Mouse (Mus musculus) forebrain, postnatal 0 days (tissue): ENCODE measurements around the gene Rftn2. TPM values are rescaled to one million over a fixed set of nuclear protein-coding genes. Genes with fewer than 3 reads are reported as not detected.

Source experiments
- ATAC-seq: fragments of 200-750 bp; cut with Nextera tagmentation; 2 replicates; pipeline ENCODE4 v1.8.0; 2017; ENCODE audit warnings: mild to moderate bottlenecking, moderate library complexity
- DNase-seq: peaks from one replicate; pipeline ENCODE4 v3.0.0-alpha.2; 2015
- H3K27ac ChIP-seq: fragments of 300-500 bp; sonication (generic); 2 replicates; pipeline ENCODE4 v1.5.1; 2014; ENCODE audit warnings: low read depth, mild to moderate bottlenecking, antibody characterized with exemption, low read length, moderate library complexity, mixed read lengths
- H3K27me3 ChIP-seq: fragments of 300-500 bp; sonication (generic); 2 replicates; pipeline ENCODE4 v1.6.1; 2014; ENCODE audit warnings: mild to moderate bottlenecking, low read length, mixed read lengths; ENCODE audit not compliant: insufficient read depth
- H3K36me3 ChIP-seq: fragments of 300-500 bp; sonication (generic); 2 replicates; pipeline ENCODE4 v1.6.1; 2014; ENCODE audit warnings: mild to moderate bottlenecking, moderate library complexity; ENCODE audit not compliant: insufficient read depth
- H3K4me1 ChIP-seq: fragments of 300-500 bp; sonication (generic); 2 replicates; pipeline ENCODE4 v1.6.1; 2014; ENCODE audit warnings: antibody characterized with exemption; ENCODE audit not compliant: insufficient read depth
- H3K4me2 ChIP-seq: fragments of 300-500 bp; sonication (generic); 2 replicates; pipeline ENCODE4 v1.6.1; 2014; ENCODE audit warnings: low read depth, mild to moderate bottlenecking, moderate library complexity
- H3K4me3 ChIP-seq: fragments of 300-500 bp; sonication (generic); 2 replicates; pipeline ENCODE4 v1.5.1; 2014; ENCODE audit warnings: low read depth, low read length, mixed read lengths
- H3K9ac ChIP-seq: fragments of 300-500 bp; sonication (generic); 2 replicates; pipeline ENCODE4 v1.6.1; 2014; ENCODE audit warnings: mild to moderate bottlenecking
- H3K9me3 ChIP-seq: fragments of 300-500 bp; sonication (generic); 2 replicates; pipeline ENCODE4 v1.6.1; 2016; ENCODE audit warnings: low read length
- CTCF ChIP-seq: sonication (generic); IDR thresholded peaks from 2 replicates; pipeline ENCODE4 v1.5.1; 2016; ENCODE audit warnings: antibody characterized with exemption, control low read depth, low read depth
- WGBS: fragments of 180-500 bp; shearing (Covaris S2); extraction: QIAGEN DNeasy Blood & Tissue Kit; methylation state at CpG from one replicate; pipeline ENCODE4 v1.1.7; 2014; 5-methylcytosine and 5-hydroxymethylcytosine counted together
- polyA plus RNA-seq: library from polyadenylated mRNA; unstranded; fragments of >200 nt; fragmentation: Nextera tagmentation; extraction: Ambion mirVana; gene quantifications from 2 replicates; pipeline ENCODE4 v1.2.1, GENCODE M21; 2015
- total RNA-seq: library from RNA; depleted of rRNA; stranded (reverse); fragments of >200 nt; gene quantifications from 2 replicates; pipeline ENCODE4 v1.2.3, GENCODE M21; 2014

Rftn2 gene
- total and polyA plus RNA-seq, 2 experiments from 2014 or later: 10.1 to 12.4 TPM

DNA sequence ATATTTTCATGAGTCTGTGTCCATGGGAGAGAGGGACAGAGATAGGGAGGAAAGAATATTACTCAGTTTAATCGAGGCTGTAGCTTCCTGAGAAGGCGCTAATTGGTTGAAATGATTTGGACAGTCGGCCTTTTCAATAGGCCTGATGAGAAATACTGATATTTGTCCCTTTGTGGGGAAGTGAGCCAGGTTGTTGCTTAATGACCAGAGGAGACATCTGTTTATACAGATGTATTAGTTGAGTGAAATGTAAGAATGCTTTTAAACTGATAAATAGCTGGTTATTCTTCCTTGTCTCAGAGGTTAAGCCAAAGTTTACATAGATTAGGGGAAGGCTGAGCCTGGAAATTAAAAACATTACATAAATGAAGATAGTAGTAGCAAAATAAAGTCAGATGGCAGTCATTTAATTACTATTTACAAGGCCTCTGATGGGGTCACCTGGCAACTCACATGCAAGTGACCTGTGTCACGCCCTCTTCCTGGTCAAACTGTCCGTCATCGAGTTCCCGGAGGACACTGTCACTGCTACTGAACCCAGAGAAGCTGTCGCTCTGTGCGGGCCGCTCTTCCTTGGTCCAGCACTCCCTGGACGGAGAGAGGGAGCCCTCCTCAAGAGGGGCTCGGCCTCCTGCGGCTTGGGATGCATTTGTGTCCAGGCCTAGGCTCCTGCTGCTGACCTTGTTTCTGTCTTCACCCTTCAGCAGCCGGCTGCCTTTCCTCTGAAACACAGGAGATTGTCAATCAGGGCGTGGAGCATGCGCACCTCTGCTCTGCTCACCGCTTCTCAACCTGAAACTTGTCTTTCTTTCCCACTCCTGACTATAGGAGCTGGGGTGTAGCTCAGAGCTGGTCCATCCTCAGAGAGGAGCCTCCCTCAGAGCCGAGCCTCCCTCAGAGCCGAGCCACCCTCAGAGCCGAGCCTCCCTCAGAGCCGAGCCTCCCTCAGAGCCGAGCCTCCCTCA is 54.9 kb downstream of the Rftn2 start:
- no peak for TF ChIP-seq CTCF
- Histone ChIP-seq H3K9ac (no peak overlapping the region), H3K27me3 (no peaks in the 10 kb centered on the region), H3K4me2 (peak overlapping the region; percentile 28), H3K4me1 (no peaks in the 10 kb centered on the region), H3K9me3 (peaks cover 4% of the 10 kb centered on the region; the same call in 1 of the 2 replicates), H3K4me3 (no peak overlapping the region), H3K36me3 (0 out of 2 replicates have a peak, but pooled peaks cover 2% of the 10 kb centered on the region), H3K27ac (no peak overlapping the region)
- DNase-seq: no peak
- 71% methylated on average over 22 of the region's 22 CpGs for WGBS
- no peak for ATAC-seq

DNA sequence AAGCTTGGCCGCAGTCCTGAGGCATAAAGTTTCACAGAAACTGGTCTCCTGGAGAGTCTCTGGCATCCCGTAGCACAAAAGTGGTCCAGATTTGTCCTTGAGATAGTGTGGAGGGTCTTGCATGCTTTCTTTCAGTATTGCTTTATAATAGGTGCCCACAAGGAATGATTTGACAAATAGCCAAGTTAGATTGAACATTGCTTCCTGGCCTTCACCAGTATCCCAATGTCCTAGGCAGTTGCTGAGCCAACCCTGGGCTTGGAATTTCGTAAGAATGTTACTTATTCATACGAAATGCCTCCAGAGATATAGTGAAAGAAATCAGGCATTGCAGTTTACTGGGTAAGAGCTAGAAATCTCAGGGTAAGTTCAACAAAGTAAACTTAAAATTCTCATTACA is 58.0 kb downstream of the Rftn2 start:
- ATAC-seq: no peak
- WGBS: 96% methylated on average over 4 of the region's 4 CpGs
- H3K27me3 ChIP-seq: no peaks in the 10 kb centered on the region
- H3K4me2 ChIP-seq: no peak overlapping the region
- H3K36me3 ChIP-seq: no peaks in the 10 kb centered on the region
- no peak overlapping the region for H3K27ac ChIP-seq
- no peaks in the 10 kb centered on the region for H3K4me1 ChIP-seq
- no peak overlapping the region for H3K4me3 ChIP-seq
- DNase-seq: no peak
- H3K9ac ChIP-seq: no peak overlapping the region
- TF ChIP-seq CTCF: no peak
- H3K9me3 ChIP-seq: peaks cover 4% of the 10 kb centered on the region; the same call in 1 of the 2 replicates

DNA sequence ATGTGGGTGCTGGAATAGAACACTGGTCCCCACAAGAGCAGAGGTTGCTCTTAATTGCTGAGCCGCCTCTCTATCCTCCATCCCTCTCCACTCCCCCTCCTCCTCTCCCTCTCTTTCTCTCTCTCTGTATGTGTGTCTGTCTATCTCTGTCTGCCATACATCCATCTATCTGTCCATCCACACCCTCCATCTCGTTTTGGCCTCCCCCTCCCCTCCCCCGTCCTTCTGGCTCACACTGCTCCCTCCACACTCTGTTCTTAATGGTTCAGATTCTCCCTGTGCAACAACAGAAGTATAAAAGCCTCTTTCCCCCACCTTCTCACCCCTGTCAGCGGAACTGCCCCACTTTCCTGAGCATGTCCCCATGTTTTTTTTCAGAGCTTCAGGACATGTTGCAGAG is 59.0 kb downstream of the Rftn2 start:
- H3K36me3 ChIP-seq: no peaks in the 10 kb centered on the region
- H3K9ac ChIP-seq: no peak overlapping the region
- no peak overlapping the region for H3K4me3 ChIP-seq
- no peak overlapping the region for H3K4me2 ChIP-seq
- ATAC-seq (no peak), DNase-seq (no peak)
- H3K27ac ChIP-seq: no peak overlapping the region
- H3K9me3 ChIP-seq: peaks cover 4% of the 10 kb centered on the region; the same call in 1 of the 2 replicates
- WGBS: 76% methylated on average over 4 of the region's 4 CpGs
- no peaks in the 10 kb centered on the region for H3K4me1 ChIP-seq
- H3K27me3 ChIP-seq: no peaks in the 10 kb centered on the region
- TF ChIP-seq CTCF: no peak

DNA sequence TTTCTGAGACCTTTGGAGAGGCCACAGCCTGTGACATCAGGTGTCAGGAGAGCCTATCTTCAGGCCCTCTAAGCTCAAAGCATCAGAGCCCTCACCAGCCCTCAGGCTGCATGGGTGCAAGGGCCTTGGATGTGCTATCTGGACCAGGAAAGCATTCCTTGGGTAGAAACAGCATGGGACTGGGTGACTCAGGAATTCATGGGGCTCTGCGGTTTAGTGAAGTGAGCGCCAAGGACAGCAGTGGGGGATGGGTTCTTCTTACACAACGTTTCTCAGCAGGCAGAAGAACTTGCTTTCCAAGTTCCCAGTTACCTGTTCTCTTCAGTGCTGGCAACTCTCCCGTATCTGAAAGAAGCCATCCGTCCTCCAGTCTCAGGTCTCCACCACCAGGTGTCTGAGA is 62.6 kb downstream of the Rftn2 start:
- no peak overlapping the region for H3K4me3 ChIP-seq
- no peak for ATAC-seq
- DNase-seq: no peak
- TF ChIP-seq CTCF: no peak
- H3K27me3 ChIP-seq: no peaks in the 10 kb centered on the region
- no peaks in the 10 kb centered on the region for H3K36me3 ChIP-seq
- H3K9ac ChIP-seq: no peak overlapping the region
- peaks cover under 1% of the 10 kb centered on the region; the same call in 1 of the 2 replicates for H3K9me3 ChIP-seq
- no peaks in the 10 kb centered on the region for H3K4me1 ChIP-seq
- WGBS: 63% methylated on average over 5 of the region's 5 CpGs
- H3K4me2 ChIP-seq: no peak overlapping the region
- H3K27ac ChIP-seq: no peak overlapping the region

DNA sequence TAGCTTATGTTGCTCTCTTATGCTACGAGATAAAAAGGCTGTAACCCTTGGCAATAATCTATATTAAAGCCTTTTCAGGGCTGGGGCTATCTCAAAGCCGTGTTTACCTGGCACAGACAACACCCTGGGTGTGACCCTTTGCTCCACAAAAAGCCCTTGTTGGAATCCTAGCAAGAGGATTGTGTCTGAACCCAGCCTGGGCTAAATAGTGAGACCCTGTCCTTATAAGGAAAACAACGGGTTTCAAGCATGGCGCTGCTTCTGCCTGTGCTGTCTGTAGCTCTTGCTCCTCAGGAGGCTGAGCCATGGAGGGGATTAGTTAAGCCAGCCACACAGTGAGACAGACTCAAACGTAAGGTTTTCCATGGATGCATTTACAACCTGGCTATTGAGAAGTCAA is 63.8 kb downstream of the Rftn2 start:
- H3K4me2 ChIP-seq: no peak overlapping the region
- no peak overlapping the region for H3K9ac ChIP-seq
- H3K9me3 ChIP-seq: no peaks in the 10 kb centered on the region
- ATAC-seq: no peak
- H3K27me3 ChIP-seq: no peaks in the 10 kb centered on the region
- no peak overlapping the region for H3K4me3 ChIP-seq
- H3K4me1 ChIP-seq: no peaks in the 10 kb centered on the region
- WGBS: 67% methylated on average over 5 of the region's 5 CpGs
- peaks cover 5% of the 10 kb centered on the region; the same call in 1 of the 2 replicates for H3K36me3 ChIP-seq
- DNase-seq: no peak
- no peak for TF ChIP-seq CTCF
- no peak overlapping the region for H3K27ac ChIP-seq

DNA sequence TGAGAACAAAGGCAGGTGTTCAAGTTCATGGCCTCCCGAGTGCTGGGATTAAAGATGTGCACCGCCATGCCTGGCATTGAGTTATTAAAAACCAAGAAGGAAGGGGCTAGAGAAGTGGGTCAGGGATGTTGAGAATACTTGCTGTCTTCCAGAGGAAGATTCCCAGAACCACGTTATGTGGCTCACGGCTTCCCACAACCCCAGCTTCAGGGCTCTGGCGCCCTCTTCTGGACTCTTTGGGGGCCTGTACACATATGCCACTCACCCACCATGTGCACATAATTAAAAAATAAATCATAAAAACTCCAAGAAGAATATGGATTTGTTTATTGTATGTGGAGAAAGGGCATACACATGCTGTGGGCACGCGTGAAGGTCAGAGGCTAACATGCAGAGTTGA is 64.7 kb downstream of the Rftn2 start:
- no peak overlapping the region for H3K4me3 ChIP-seq
- ATAC-seq (0 out of 2 replicates have a peak, but pooled peaks have one; percentile 57), DNase-seq (no peak)
- no peak overlapping the region for H3K27ac ChIP-seq
- no peaks in the 10 kb centered on the region for H3K27me3 ChIP-seq
- no peak overlapping the region for H3K9ac ChIP-seq
- H3K9me3 ChIP-seq: no peaks in the 10 kb centered on the region
- H3K4me1 ChIP-seq: no peaks in the 10 kb centered on the region
- no peak overlapping the region for H3K4me2 ChIP-seq
- TF ChIP-seq CTCF: peak; percentile 30
- H3K36me3 ChIP-seq: peaks cover 13% of the 10 kb centered on the region
- WGBS: 65% methylated on average over 7 of the region's 7 CpGs
